In the genomic region with DNA sequence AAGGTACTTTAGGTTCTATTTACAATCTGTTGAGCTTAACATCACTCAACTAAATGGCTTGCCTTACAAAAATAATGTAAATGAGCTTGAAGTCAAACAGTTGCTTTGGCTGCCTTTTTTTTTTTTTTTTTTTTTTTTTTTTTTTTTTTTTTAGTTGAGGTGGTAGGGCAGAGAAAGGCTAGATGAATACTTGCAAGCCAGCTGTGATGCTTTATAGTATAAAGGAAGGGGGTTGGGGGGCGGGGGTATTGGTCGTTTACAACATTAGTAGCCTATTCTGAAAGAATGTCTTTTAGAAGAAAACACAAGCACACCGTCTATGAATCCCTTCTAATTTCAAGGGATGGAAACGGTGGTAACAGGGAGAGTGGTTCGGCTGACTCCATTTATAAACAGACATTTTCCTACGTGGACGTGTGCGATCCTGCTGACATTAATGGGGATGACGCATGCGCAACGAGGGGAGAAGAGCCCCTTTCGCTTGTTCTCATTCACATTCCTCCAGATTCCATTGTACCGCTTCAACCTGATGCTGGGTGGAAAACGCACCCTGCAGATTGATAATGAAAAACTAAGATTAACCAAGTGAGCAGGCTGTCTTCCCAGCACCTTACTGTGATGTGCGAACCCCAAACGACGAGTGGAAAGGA, we compare ENCODE assay signal across 14 mouse cellular contexts.
DNase-seq lines count a peak whose midpoint lies in the region; ATAC-seq and TF ChIP-seq lines count a peak whose summit lies in the region.
"Had no signal": no experiment of that assay in that cellular context is flagged by ENCODE, and none has a peak within 500 bp of the region (broad histone marks: within the 10 kb centered on the region; RNA-seq: fewer than 3 reads in every experiment).

No protein-coding gene starts in this region.

- no peak for ATAC-seq in forebrain, embryonic 14.5 days
- no peak for ATAC-seq in forebrain, embryonic 15.5 days (replicated peaks)
- no peak for ATAC-seq in midbrain, embryonic 11.5 days (ENCODE audit: low FRiP score)
- ATAC-seq in stomach, embryonic 16.5 days (ENCODE audit: insufficient read depth, low FRiP score), result no peak
- ATAC-seq in liver, postnatal 0 days, result no peak

- no peaks in the 10 kb centered on the region for H3K36me3 ChIP-seq in forebrain, embryonic 14.5 days (ENCODE audit: control insufficient read depth, insufficient read depth, low read length)
- no peaks in the 10 kb centered on the region for H3K36me3 ChIP-seq in forebrain, embryonic 15.5 days
- no peaks in the 10 kb centered on the region for H3K36me3 ChIP-seq in midbrain, embryonic 11.5 days (ENCODE audit: control insufficient read depth, insufficient read depth, low read length)
- no peaks in the 10 kb centered on the region for H3K36me3 ChIP-seq in midbrain, embryonic 10.5 days
- no peaks in the 10 kb centered on the region for H3K36me3 ChIP-seq in stomach, embryonic 16.5 days (ENCODE audit: control insufficient read depth, insufficient read depth, low read length)
- no peaks in the 10 kb centered on the region for H3K36me3 ChIP-seq in liver, postnatal 0 days (replicated peaks; ENCODE audit: insufficient read depth, low read length)
- H3K36me3 ChIP-seq: embryonic facial prominence, embryonic 15.5 days; kidney, embryonic 15.5 days; liver, embryonic 13.5 days had no signal

- H3K9ac ChIP-seq in forebrain, embryonic 14.5 days (ENCODE audit: low read length), result no peak overlapping the region
- no peak overlapping the region for H3K9ac ChIP-seq in forebrain, embryonic 15.5 days (replicated peaks)
- H3K9ac ChIP-seq in midbrain, embryonic 11.5 days (ENCODE audit: low read length), result no peak overlapping the region
- no peak overlapping the region for H3K9ac ChIP-seq in stomach, embryonic 16.5 days (ENCODE audit: low read length)
- H3K9ac ChIP-seq in liver, postnatal 0 days (replicated peaks), result no peak overlapping the region
- H3K9ac ChIP-seq: embryonic facial prominence, embryonic 15.5 days; kidney, embryonic 15.5 days; liver, embryonic 13.5 days had no signal

- no peak for TF ChIP-seq EP300 in liver, postnatal 0 days (IDR thresholded peaks at IDR 0.05; ENCODE audit: low read depth)

- H3K27ac ChIP-seq in forebrain, embryonic 14.5 days (ENCODE audit: low read depth, low read length), result no peak overlapping the region
- H3K27ac ChIP-seq in forebrain, embryonic 15.5 days (replicated peaks), result no peak overlapping the region
- no peak overlapping the region for H3K27ac ChIP-seq in midbrain, embryonic 11.5 days (ENCODE audit: low read depth, low read length)
- H3K27ac ChIP-seq in midbrain, embryonic 10.5 days (replicated peaks), result no peak overlapping the region
- no peak overlapping the region for H3K27ac ChIP-seq in stomach, embryonic 16.5 days (ENCODE audit: low read length)
- no peak overlapping the region for H3K27ac ChIP-seq in liver, postnatal 0 days (ENCODE audit: low read depth)
- H3K27ac ChIP-seq: kidney, embryonic 15.5 days; liver, embryonic 13.5 days had no signal

- no peaks in the 10 kb centered on the region for H3K27me3 ChIP-seq in forebrain, embryonic 14.5 days (replicated peaks; ENCODE audit: control insufficient read depth, insufficient read depth, low read length)
- no peaks in the 10 kb centered on the region for H3K27me3 ChIP-seq in forebrain, embryonic 15.5 days
- H3K27me3 ChIP-seq in midbrain, embryonic 11.5 days (ENCODE audit: control insufficient read depth, insufficient read depth, low read length), result no peaks in the 10 kb centered on the region
- H3K27me3 ChIP-seq in midbrain, embryonic 10.5 days (ENCODE audit: low read depth, poor library complexity, severe bottlenecking), result no peaks in the 10 kb centered on the region
- H3K27me3 ChIP-seq in stomach, embryonic 16.5 days (ENCODE audit: control insufficient read depth, insufficient read depth, low read length), result no peaks in the 10 kb centered on the region
- H3K27me3 ChIP-seq in liver, postnatal 0 days (ENCODE audit: insufficient read depth, low read length), result no peaks in the 10 kb centered on the region
- H3K27me3 ChIP-seq: embryonic facial prominence, embryonic 15.5 days; kidney, embryonic 15.5 days; liver, embryonic 13.5 days had no signal

- TF ChIP-seq CTCF in liver, postnatal 0 days (IDR thresholded peaks at IDR 0.05; ENCODE audit: low read depth), result no peak

- no peaks in the 10 kb centered on the region for H3K9me3 ChIP-seq in forebrain, embryonic 14.5 days (replicated peaks; ENCODE audit: control insufficient read depth, low read length)
- no peaks in the 10 kb centered on the region for H3K9me3 ChIP-seq in forebrain, embryonic 15.5 days
- H3K9me3 ChIP-seq in midbrain, embryonic 11.5 days (ENCODE audit: control insufficient read depth, low read length), result no peaks in the 10 kb centered on the region
- H3K9me3 ChIP-seq in midbrain, embryonic 10.5 days (replicated peaks), result no peaks in the 10 kb centered on the region
- H3K9me3 ChIP-seq in stomach, embryonic 16.5 days (replicated peaks; ENCODE audit: control insufficient read depth, low read length), result no peaks in the 10 kb centered on the region
- H3K9me3 ChIP-seq in liver, postnatal 0 days (ENCODE audit: low read length), result no peaks in the 10 kb centered on the region
- H3K9me3 ChIP-seq: embryonic facial prominence, embryonic 15.5 days; kidney, embryonic 15.5 days; liver, embryonic 13.5 days had no signal

- H3K4me3 ChIP-seq in forebrain, embryonic 14.5 days (ENCODE audit: low read depth, low read length), result no peak overlapping the region
- H3K4me3 ChIP-seq in forebrain, embryonic 15.5 days, result no peak overlapping the region
- no peak overlapping the region for H3K4me3 ChIP-seq in midbrain, embryonic 11.5 days (ENCODE audit: low read depth, low read length)
- no peak overlapping the region for H3K4me3 ChIP-seq in midbrain, embryonic 10.5 days
- H3K4me3 ChIP-seq in stomach, embryonic 16.5 days (replicated peaks; ENCODE audit: low read length), result peak overlapping the region; percentile 28
- H3K4me3 ChIP-seq in liver, postnatal 0 days (ENCODE audit: low read depth, low read length), result no peak overlapping the region
- H3K4me3 ChIP-seq: embryonic facial prominence, embryonic 15.5 days; liver, embryonic 13.5 days had no signal

- no peak overlapping the region for H3K4me2 ChIP-seq in forebrain, embryonic 14.5 days (ENCODE audit: low read length)
- H3K4me2 ChIP-seq in forebrain, embryonic 15.5 days (replicated peaks), result no peak overlapping the region
- no peak overlapping the region for H3K4me2 ChIP-seq in midbrain, embryonic 11.5 days
- H3K4me2 ChIP-seq in stomach, embryonic 16.5 days (ENCODE audit: low read depth, low read length), result peak overlapping the region; percentile 41
- no peak overlapping the region for H3K4me2 ChIP-seq in liver, postnatal 0 days (ENCODE audit: low read depth, low read length)
- H3K4me2 ChIP-seq: liver, embryonic 13.5 days had no signal

- 62% methylated on average over 17 of the region's 17 CpGs for WGBS in forebrain, embryonic 14.5 days
- WGBS in forebrain, embryonic 15.5 days, result 50% methylated on average over 17 of the region's 17 CpGs
- WGBS in midbrain, embryonic 11.5 days, result 65% methylated on average over 17 of the region's 17 CpGs
- 71% methylated on average over 17 of the region's 17 CpGs for WGBS in midbrain, embryonic 10.5 days
- WGBS in stomach, embryonic 16.5 days, result 43% methylated on average over 17 of the region's 17 CpGs
- 74% methylated on average over 17 of the region's 17 CpGs for WGBS in liver, postnatal 0 days (ENCODE audit: insufficient replicate concordance)

- DNase-seq in forebrain, embryonic 14.5 days (ENCODE audit: low spot score), result peak; percentile 30
- peak; percentile 86 for DNase-seq in midbrain, embryonic 11.5 days (ENCODE audit: low spot score, missing footprints)
- DNase-seq in midbrain, embryonic 10.5 days (ENCODE audit: low spot score), result no peak
- peak; percentile 23 for DNase-seq in mesoderm, embryonic 11.5 days (ENCODE audit: low read depth, low spot score)
- DNase-seq in liver, postnatal 0 days, result no peak
- DNase-seq in right cerebral cortex, postnatal 4 days, result no peak
- DNase-seq: cerebellum, postnatal 10 days; heart, postnatal 14 days; liver, embryonic 13.5 days; thymus, adult 18-20 months had no signal

- H3K4me1 ChIP-seq in forebrain, embryonic 14.5 days (ENCODE audit: control insufficient read depth, insufficient read depth, low read length), result 0 out of 2 replicates have a peak, but pooled peaks cover 6% of the 10 kb centered on the region
- peaks cover 9% of the 10 kb centered on the region; the same call in 1 of the 2 replicates for H3K4me1 ChIP-seq in forebrain, embryonic 15.5 days
- H3K4me1 ChIP-seq in midbrain, embryonic 11.5 days (ENCODE audit: control insufficient read depth, insufficient read depth, low read length), result peaks cover 3% of the 10 kb centered on the region; the same call in 1 of the 2 replicates
- peaks cover 14% of the 10 kb centered on the region for H3K4me1 ChIP-seq in midbrain, embryonic 10.5 days
- peaks cover 3% of the 10 kb centered on the region; the same call in 1 of the 2 replicates for H3K4me1 ChIP-seq in stomach, embryonic 16.5 days (ENCODE audit: control insufficient read depth, insufficient read depth, low read length)
- H3K4me1 ChIP-seq in liver, postnatal 0 days (ENCODE audit: insufficient read depth), result no peaks in the 10 kb centered on the region
- H3K4me1 ChIP-seq: liver, embryonic 13.5 days had no signal

Comparison
In these comparisons a context has a peak if more than half of its experiments do, and no peak if none do; other contexts are left out.
1. DNase-seq: peak in forebrain, embryonic 14.5 days (single experiment), midbrain, embryonic 11.5 days (single experiment) and mesoderm, embryonic 11.5 days (single experiment); none in midbrain, embryonic 10.5 days (single experiment), liver, postnatal 0 days (single experiment) and right cerebral cortex, postnatal 4 days (single experiment).